Mouse (Mus musculus): Measurements from ENCODE around the gene Nat9. TPM values are rescaled to one million over a fixed set of nuclear protein-coding genes. Genes with fewer than 3 reads are reported as not detected.

The Nat9 gene
- total RNA-seq (2014; rRNA removed; ENCODE audit: low replicate concordance) (7.7 and 8.0 TPM in 2 replicates), polyA plus RNA-seq (2015; fragmentation: Nextera tagmentation; extraction: Ambion mirVana) (21.1 and 21.6 TPM in 2 replicates)

- Histone ChIP-seq H3K9ac (replicated peaks; ENCODE audit: low read depth, low read length) (peak within 1 kb of the TSS; percentile 77), H3K27ac (ENCODE audit: low read depth) (peak within 1 kb of the TSS; percentile 82), H3K4me3 (ENCODE audit: low read depth, low read length) (peak within 1 kb of the TSS; percentile 67), H3K27me3 (ENCODE audit: control insufficient read depth, insufficient read depth, low read length) (no peaks in the 10 kb centered on the region), H3K36me3 (replicated peaks; ENCODE audit: control insufficient read depth, insufficient read depth, low read length) (no peaks in the 10 kb centered on the region), H3K9me3 (replicated peaks; ENCODE audit: control insufficient read depth, low read length) (no peaks in the 10 kb centered on the region), H3K4me1 (ENCODE audit: control insufficient read depth, insufficient read depth) (peaks cover 20% of the 10 kb centered on the region), H3K4me2 (ENCODE audit: low read depth, low read length) (peak within 1 kb of the TSS; percentile 96)
- DNase-seq (ENCODE audit: low spot score) = no peak
- no peak for TF ChIP-seq EP300 (IDR thresholded peaks at IDR 0.05; ENCODE audit: low read depth)
- no peak for TF ChIP-seq CTCF (IDR thresholded peaks at IDR 0.05; ENCODE audit: low read depth)
- peak; percentile 15; the same call in 1 of the 2 replicates for ATAC-seq (ENCODE audit: insufficient read depth, low read depth)
- WGBS = 4% methylated on average over 12 of the region's 12 CpGs
Observed at GRCm38 (mm10) chr11:115187693-115188092, at the start of gene Nat9. Nat9 (minus strand) TSS chr11:115187859.

DNA sequence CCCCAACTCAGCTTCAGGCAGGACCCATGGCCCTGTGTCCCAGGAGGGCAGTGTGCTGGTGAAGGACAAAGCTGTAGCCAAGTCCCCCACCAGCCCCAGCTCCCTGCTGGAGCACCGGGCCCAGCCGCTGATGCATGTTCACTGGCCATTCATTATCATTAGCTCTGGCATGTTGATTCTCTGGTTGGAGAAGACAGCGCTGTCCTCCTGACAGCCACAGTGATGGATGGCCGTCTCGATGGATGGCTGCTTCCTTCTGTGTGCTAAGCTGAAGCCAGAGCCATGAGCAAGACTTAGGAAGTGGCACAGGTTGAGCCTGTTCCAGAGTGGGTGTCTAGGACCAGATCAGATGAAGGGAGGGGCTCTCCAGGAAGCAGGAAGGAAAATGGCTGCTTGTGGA lies 48.9 kb upstream of the Nat9 start:
- no peak for ATAC-seq (ENCODE audit: insufficient read depth, low read depth)
- no peaks in the 10 kb centered on the region for H3K27me3 ChIP-seq (ENCODE audit: control insufficient read depth, insufficient read depth, low read length)
- H3K36me3 ChIP-seq (replicated peaks; ENCODE audit: control insufficient read depth, insufficient read depth, low read length) = no peaks in the 10 kb centered on the region
- no peak overlapping the region for H3K9ac ChIP-seq (replicated peaks; ENCODE audit: low read depth, low read length)
- no peaks in the 10 kb centered on the region for H3K9me3 ChIP-seq (replicated peaks; ENCODE audit: control insufficient read depth, low read length)
- DNase-seq (ENCODE audit: low spot score) = no peak
- 50% methylated on average over 5 of the region's 5 CpGs for WGBS
- no peak overlapping the region for H3K27ac ChIP-seq (ENCODE audit: low read depth)
- H3K4me1 ChIP-seq (ENCODE audit: control insufficient read depth, insufficient read depth) = no peaks in the 10 kb centered on the region
- H3K4me2 ChIP-seq (ENCODE audit: low read depth, low read length) = no peak overlapping the region
- TF ChIP-seq CTCF (IDR thresholded peaks at IDR 0.05; ENCODE audit: low read depth) = no peak
- H3K4me3 ChIP-seq (ENCODE audit: low read depth, low read length) = no peak overlapping the region

- Histone ChIP-seq H3K9me3 (replicated peaks; ENCODE audit: control insufficient read depth, low read length) (no peaks in the 10 kb centered on the region), H3K27me3 (ENCODE audit: control insufficient read depth, insufficient read depth, low read length) (no peaks in the 10 kb centered on the region), H3K4me1 (ENCODE audit: control insufficient read depth, insufficient read depth) (peaks cover 8% of the 10 kb centered on the region; the same call in 1 of the 2 replicates), H3K27ac (ENCODE audit: low read depth) (no peak overlapping the region), H3K4me3 (ENCODE audit: low read depth, low read length) (no peak overlapping the region), H3K4me2 (ENCODE audit: low read depth, low read length) (no peak overlapping the region), H3K9ac (replicated peaks; ENCODE audit: low read depth, low read length) (no peak overlapping the region), H3K36me3 (replicated peaks; ENCODE audit: control insufficient read depth, insufficient read depth, low read length) (no peaks in the 10 kb centered on the region)
- 60% methylated on average over 15 of the region's 15 CpGs for WGBS
- TF ChIP-seq CTCF (IDR thresholded peaks at IDR 0.05; ENCODE audit: low read depth) = no peak
- DNase-seq (ENCODE audit: low spot score) = no peak
- no peak for ATAC-seq (ENCODE audit: insufficient read depth, low read depth)
Observed at GRCm38 (mm10) chr11:115234320-115235044, 46.8 kb upstream of the Nat9 start.

GRCm38 (mm10) chr11:115233526-115234290 lies 46.0 kb upstream of the Nat9 start:
- ATAC-seq (ENCODE audit: insufficient read depth, low read depth) (no peak), DNase-seq (ENCODE audit: low spot score) (no peak)
- Histone ChIP-seq H3K9me3 (replicated peaks; ENCODE audit: control insufficient read depth, low read length) (no peaks in the 10 kb centered on the region), H3K4me2 (ENCODE audit: low read depth, low read length) (no peak overlapping the region), H3K4me1 (ENCODE audit: control insufficient read depth, insufficient read depth) (peaks cover 12% of the 10 kb centered on the region; the same call in 1 of the 2 replicates), H3K36me3 (replicated peaks; ENCODE audit: control insufficient read depth, insufficient read depth, low read length) (no peaks in the 10 kb centered on the region), H3K4me3 (ENCODE audit: low read depth, low read length) (no peak overlapping the region), H3K27ac (ENCODE audit: low read depth) (no peak overlapping the region), H3K9ac (replicated peaks; ENCODE audit: low read depth, low read length) (no peak overlapping the region), H3K27me3 (ENCODE audit: control insufficient read depth, insufficient read depth, low read length) (no peaks in the 10 kb centered on the region)
- no peak for TF ChIP-seq EP300 (IDR thresholded peaks at IDR 0.05; ENCODE audit: low read depth)
- peak; percentile 41 for TF ChIP-seq CTCF (IDR thresholded peaks at IDR 0.05; ENCODE audit: low read depth)
- WGBS = 86% methylated on average over 20 of the region's 20 CpGs

- H3K4me1 ChIP-seq (ENCODE audit: control insufficient read depth, insufficient read depth) = peaks cover 12% of the 10 kb centered on the region; the same call in 1 of the 2 replicates
- TF ChIP-seq EP300 (IDR thresholded peaks at IDR 0.05; ENCODE audit: low read depth) = no peak
- DNase-seq (ENCODE audit: low spot score) = no peak
- H3K36me3 ChIP-seq (replicated peaks; ENCODE audit: control insufficient read depth, insufficient read depth, low read length) = no peaks in the 10 kb centered on the region
- ATAC-seq (ENCODE audit: insufficient read depth, low read depth) = no peak
- H3K9ac ChIP-seq (replicated peaks; ENCODE audit: low read depth, low read length) = no peak overlapping the region
- no peak overlapping the region for H3K4me2 ChIP-seq (ENCODE audit: low read depth, low read length)
- 86% methylated on average over 5 of the region's 5 CpGs for WGBS
- H3K4me3 ChIP-seq (ENCODE audit: low read depth, low read length) = no peak overlapping the region
- H3K27me3 ChIP-seq (ENCODE audit: control insufficient read depth, insufficient read depth, low read length) = no peaks in the 10 kb centered on the region
- H3K9me3 ChIP-seq (replicated peaks; ENCODE audit: control insufficient read depth, low read length) = no peaks in the 10 kb centered on the region
- no peak overlapping the region for H3K27ac ChIP-seq (ENCODE audit: low read depth)
Observed at GRCm38 (mm10) chr11:115232889-115233288, 45.2 kb upstream of the Nat9 start.
